Mouse (Mus musculus) large intestine, adult 2 months (tissue): ENCODE results near the gene H2al1i. TPM values are rescaled to one million over a fixed set of nuclear protein-coding genes. Genes with fewer than 3 reads are reported as not detected.

Experiments
- polyA plus RNA-seq: library from polyadenylated mRNA; depleted of rRNA; stranded (reverse); fragments of >200 nt; gene quantifications from 2 replicates; pipeline ENCODE4 v1.2.3, GENCODE M21; 2012; rRNA removed

H2al1i gene
- polyA plus RNA-seq, 1 experiment = not detected

Other genes starting within 250 kb of the H2al1i start
- not detected in 2 replicates for gene H2al1a, start 25.4 kb upstream of the H2al1i start, polyA plus RNA-seq
- gene H2al1b, start 22.2 kb upstream of the H2al1i start, polyA plus RNA-seq = not detected in 2 replicates
- not detected in 2 replicates for gene H2al1c, start 19.0 kb upstream of the H2al1i start, polyA plus RNA-seq
- not detected in 2 replicates for gene H2al1d, start 15.8 kb upstream of the H2al1i start, polyA plus RNA-seq
- not detected in 2 replicates for gene H2al1e, start 12.7 kb upstream of the H2al1i start, polyA plus RNA-seq
- gene H2al1f, start 9.5 kb upstream of the H2al1i start, polyA plus RNA-seq = not detected in 2 replicates
- gene H2al1g, start 6.4 kb upstream of the H2al1i start, polyA plus RNA-seq = not detected in 2 replicates
- not detected in 2 replicates for gene H2al1h, start 3.2 kb upstream of the H2al1i start, polyA plus RNA-seq
- not detected in 2 replicates for gene H2al1j, start 3.2 kb downstream of the H2al1i start, polyA plus RNA-seq